Mouse (Mus musculus) c-Kit-positive CD71-positive TER-119-positive erythroid progenitor cells, embryonic 14.5 days (primary cell): ENCODE results near the gene Nav2.

Experiments used
- DNase-seq: peaks from one replicate; pipeline ENCODE4 v3.0.0-alpha.2; 2013; ENCODE audit warnings: low spot score

The Nav2 gene

DNA sequence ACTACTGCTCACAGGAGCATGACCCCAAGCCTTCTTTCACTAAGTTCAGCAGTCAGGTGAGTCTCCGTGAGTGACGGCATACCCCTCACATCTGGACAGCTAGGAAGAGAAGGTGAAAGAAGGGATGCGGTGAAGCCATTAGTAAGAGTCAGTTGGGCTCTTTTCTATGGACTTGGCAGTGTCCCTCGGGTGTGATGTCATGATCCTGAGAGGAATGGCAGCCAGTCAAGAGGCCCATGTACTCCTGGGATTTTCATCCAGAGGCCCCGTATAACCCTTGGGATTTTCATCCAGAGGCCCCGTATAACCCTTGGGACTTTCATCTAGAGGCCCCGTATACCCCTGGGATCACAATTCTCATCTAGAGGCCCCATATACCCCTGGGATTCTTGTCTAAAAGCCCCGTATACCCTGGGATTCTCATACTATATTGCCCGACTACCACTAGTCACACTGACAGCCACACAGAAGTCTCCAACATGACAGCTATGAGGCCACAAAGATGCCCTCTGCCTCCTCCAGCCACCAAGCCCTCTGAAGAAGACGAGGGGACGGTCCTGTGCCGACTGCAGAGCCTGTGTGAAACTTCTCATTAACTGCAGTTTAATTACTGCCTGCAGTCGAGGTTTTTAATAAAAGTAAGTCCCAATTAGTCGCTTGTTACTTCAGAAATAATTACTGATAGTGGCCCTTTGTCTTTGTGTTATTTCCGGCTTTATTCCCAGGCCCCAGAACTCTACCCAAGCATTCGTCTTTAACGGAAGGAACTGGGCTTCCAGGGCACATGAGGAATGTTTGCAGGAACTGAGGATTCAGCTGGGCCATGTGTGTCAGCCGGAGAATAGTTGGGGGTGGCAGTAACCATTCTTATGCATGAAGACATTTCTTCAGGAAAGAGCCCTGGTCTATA lies 251.4 kb downstream of the Nav2 start:
- no peak for DNase-seq

DNA sequence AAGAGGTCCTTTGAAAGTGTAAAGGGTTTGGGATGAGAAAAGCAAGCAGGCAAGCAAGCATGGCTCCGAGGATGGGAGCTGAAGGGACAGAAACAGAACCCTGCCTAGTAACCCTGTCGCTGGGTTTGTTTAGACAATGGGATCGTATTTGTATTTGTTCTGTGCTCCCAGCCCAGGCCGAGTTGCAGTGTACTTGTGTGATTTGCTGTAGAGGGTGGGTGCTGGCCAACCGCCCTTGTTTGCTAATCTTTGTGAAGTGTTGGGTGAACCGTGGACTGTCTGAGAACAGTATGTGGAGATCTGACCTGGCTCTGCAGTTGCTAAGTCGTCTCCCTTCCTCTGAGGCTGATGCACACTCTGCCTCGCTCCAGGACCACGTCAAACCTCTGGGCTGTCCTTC lies 253.6 kb downstream of the Nav2 start:
- no peak for DNase-seq

- DNase-seq: no peak
These were observed 255.3 kb downstream of the Nav2 start for GRCm38 (mm10) chr7:49163789-49164188.

GRCm38 (mm10) chr7:49164868-49165267 lies 256.4 kb downstream of the Nav2 start:
- no peak for DNase-seq

DNA sequence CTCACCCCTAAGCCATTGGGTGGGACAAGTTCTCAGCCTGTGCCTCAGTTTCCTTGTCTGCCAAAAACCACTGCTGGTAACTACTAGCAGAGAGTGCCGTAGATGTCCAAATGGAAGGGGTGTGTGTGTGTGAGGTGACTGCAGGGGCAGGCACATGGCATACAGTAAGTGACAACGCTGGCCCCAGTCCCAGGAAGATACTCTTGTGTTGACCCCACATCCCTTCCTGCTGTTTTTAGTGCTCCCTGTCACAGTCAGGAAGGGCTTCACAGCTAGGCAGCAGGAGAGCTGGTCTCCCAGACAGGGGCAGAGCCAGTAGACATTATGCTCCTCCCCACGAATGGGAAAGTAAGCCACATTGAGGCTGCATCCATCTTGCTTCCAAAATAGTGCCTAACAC lies 264.4 kb downstream of the Nav2 start:
- no peak for DNase-seq

GRCm38 (mm10) chr7:49175784-49176409 lies 267.4 kb downstream of the Nav2 start:
- no peak for DNase-seq

DNA sequence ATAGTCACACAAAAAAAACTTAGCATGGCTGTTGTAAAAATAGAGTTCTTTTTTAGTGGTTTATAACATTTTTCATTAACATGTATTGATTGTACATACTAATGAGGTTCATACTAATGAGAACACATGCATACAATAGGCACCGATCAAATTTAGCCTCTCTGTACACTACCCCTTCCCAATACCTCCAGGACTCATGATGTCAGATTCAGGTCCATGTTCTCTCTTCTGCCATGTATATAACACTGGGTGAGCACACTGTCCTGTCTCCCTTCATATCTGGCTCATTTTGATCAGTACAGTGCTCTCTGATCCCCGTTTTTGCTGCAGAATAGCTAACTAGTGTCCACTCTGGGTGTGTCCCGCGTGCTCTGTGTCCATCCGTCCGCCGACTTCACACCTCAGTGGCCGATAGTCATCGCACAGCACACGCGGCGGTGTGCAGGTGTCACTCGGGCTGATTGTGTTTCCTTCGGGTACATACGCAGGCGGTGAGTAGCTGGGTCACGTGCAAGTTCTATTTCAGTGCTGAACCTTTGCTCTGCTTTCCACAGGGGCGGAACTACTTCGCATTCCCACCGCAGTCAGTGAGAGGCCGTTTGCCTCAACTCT lies 268.2 kb downstream of the Nav2 start:
- no peak for DNase-seq

DNA sequence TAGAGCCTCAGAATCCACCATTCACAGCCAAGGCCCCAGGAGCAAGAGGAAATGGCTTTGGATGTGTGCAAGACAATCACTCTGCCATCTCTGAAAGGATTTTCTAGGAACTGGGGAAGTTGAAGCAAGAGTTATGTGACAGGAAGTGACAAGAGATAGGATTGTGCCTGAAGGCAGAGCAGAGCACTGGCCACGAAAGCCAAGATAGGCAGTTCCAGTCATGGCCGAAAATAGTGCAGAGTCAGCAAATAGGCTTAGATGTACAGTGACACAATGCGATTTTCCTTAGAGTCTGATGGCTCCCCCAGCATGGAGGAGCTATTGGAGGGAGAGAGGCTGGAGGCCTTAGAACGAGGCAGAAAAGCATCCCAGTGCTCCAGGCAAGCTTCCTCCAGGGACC lies 269.7 kb downstream of the Nav2 start:
- no peak for DNase-seq

DNA sequence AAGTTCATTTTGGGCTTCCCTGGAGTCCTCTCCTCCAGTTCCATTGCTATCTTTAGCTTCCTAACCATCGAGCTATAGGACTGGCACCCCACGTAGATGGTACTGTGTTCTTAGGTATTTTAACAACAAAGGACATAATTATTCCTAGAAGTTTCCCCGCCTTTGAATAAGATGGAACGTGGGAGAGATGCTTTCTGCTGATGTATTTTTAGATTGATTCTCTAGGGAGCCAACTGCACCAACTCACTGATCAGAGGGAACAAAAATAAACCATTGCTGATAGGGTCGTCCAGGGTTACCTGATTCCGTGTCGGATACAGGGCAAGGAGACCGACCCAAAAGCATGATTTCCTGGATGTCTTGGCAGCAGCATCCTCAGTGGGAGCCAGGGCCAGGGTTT lies 272.5 kb downstream of the Nav2 start:
- DNase-seq: no peak

DNA sequence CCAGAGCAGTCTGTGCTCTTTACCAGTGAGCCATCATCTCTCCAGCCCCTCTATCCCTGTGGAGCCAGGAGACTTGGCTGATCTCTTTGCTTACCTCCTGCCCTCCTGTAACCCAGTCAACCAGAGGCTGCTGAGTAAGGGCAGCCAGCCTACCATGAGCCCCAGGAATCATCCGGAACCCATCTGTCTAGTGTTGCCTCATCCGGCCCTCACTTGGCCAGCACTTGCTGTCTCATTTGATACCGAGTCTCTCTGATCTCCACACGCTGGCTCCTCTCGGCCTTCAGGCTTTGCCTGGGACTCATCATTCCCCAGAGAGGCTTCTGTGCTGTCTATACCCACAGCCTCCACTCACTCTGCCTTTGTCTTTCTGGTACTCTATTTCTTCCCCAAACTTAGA lies 273.9 kb downstream of the Nav2 start:
- DNase-seq: no peak

DNA sequence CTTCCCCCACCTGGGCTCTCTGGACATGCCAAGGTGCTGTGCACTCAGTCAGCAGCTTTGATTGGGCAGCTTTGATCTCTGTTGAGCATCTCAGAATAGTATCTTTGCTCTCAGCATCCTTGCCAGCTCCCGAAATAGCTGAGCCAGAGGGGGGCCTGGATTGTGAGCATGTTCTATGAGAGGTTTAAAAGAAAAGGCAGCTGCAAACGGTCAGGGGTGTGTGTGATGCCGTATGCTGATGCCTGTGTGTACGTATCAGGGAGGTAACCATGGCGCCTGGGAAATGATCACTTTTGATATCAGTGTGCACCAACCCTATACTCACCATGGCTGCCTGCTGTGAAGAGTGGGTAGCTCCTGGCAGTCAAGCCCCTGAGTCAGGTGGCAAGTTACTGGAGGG lies 275.2 kb downstream of the Nav2 start:
- DNase-seq: no peak

GRCm38 (mm10) chr7:49185991-49186390 lies 277.5 kb downstream of the Nav2 start:
- DNase-seq: no peak

GRCm38 (mm10) chr7:49189364-49189763 lies 280.8 kb downstream of the Nav2 start:
- DNase-seq: no peak

- DNase-seq: no peak
These were observed 281.9 kb downstream of the Nav2 start for GRCm38 (mm10) chr7:49190231-49190985.

- DNase-seq: no peak
These were observed 282.7 kb downstream of the Nav2 start for GRCm38 (mm10) chr7:49191081-49191678.

DNA sequence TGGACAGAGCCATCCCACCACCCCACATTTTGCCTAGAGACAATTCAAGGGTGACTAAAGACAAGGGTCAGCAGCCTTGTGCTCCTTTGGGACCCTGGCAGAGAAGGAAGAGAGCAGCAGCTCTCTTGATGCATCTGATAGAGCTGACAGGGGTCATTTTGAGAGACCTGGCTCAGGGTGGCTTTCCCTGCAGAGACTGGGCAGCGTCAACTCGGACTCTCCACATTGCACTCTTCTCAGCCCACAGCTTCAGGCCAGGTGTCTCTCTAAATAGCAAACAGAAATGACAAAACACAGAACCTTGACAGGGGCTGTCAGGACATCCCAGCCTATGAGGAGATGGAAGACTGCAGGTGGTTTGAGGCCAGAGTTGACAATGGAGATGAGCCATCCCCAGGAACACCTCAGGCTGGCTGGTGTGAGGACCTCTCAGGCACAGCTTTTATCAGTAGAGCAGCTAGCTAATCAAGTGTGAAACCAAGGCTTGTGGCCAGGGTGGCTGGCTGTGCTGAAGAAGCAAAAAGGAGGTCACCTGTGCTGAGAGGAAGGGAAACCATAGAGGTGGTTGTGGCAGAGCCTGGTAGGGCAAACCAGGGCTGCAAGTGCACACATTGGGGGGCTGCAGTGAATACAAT lies 283.7 kb downstream of the Nav2 start:
- DNase-seq: no peak

DNA sequence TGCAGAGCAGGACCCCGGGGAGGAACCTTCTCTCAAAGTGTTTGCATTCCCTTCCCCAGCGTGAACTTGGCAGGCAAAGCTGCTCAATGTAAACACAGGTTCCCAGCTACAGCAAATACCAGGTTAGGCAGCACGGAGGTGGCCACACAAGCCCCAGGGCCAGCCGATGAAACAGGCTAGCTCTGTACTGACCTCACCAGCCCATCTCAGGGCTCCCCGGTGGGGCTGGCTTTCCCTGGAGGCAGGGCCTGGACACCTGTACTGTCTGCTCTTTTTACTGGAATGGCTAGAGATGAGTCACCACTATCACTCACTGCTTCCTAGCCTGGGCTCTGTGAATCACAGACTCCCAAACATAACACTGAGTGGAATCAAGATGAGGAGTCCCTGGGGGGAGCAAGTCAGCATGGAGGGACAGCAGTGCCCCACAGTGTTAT lies 287.2 kb downstream of the Nav2 start:
- no peak for DNase-seq

- no peak for DNase-seq
These were observed 290.9 kb downstream of the Nav2 start for GRCm38 (mm10) chr7:49199366-49199765.

DNA sequence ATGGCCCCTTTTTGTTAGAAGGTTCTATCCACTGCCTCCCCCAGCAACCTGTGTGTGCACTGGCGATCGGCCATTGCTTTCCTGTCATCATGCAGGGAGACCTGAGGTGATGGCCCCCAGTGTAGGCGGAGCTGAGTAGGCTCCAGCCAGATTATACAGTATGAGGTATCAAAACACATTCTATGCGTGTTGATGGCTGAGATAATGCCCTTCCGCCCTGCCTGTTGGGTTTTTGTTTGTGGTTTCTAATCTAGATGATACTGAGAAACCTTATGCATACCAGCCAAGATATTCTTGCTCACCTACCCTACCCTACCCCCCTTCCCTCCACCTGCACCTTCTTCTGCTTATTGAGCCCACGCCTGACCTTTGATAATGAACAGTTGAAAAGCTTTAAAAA lies 291.8 kb downstream of the Nav2 start:
- DNase-seq: no peak

GRCm38 (mm10) chr7:49202971-49203370 lies 294.5 kb downstream of the Nav2 start:
- no peak for DNase-seq

DNA sequence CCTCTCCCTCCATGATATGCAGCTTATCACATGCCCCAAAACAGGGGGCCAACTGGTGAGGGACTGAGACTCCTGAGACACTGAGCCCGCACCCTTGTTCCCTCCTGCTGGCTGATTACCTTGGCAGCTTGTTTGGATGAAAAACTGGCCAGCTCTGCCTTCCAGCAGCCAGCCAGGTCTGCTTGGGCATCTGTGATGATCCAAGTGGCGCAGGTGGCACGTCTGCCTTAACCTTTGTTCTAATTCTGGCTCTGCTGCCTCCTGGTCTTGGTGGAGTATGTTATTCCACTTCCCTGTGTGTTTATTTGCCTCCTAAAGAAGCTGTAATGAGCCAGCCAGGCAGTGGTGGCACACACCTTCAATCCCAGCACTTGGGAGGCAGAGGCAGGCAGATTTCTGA lies 296.3 kb downstream of the Nav2 start:
- no peak for DNase-seq
